Mouse (Mus musculus) midbrain, embryonic 16.5 days (tissue): Measurements from ENCODE around the gene Tiam1. TPM values are rescaled to one million over a fixed set of nuclear protein-coding genes. Genes with fewer than 3 reads are reported as not detected.

Experiments
- ATAC-seq: fragments of 200-750 bp; cut with Nextera tagmentation; 2 replicates; pipeline ENCODE4 v1.8.0; 2017; ENCODE audit warnings: moderate TSS enrichment
- H3K27ac ChIP-seq: fragments of 300-500 bp; sonication (generic); 2 replicates; pipeline ENCODE4 v1.5.1; 2014; ENCODE audit warnings: mild to moderate bottlenecking, low read length, mixed read lengths
- H3K27me3 ChIP-seq: fragments of 300-500 bp; sonication (generic); 2 replicates; pipeline ENCODE4 v1.6.1; 2014; ENCODE audit warnings: low read depth, low read length, mixed read lengths; ENCODE audit not compliant: control insufficient read depth, insufficient read depth
- H3K36me3 ChIP-seq: fragments of 300-500 bp; sonication (generic); 2 replicates; pipeline ENCODE4 v1.6.1; 2014; ENCODE audit warnings: mild to moderate bottlenecking, low read length, moderate library complexity, mixed read lengths; ENCODE audit not compliant: control insufficient read depth, insufficient read depth
- H3K4me1 ChIP-seq: fragments of 300-500 bp; sonication (generic); 2 replicates; pipeline ENCODE4 v1.6.1; 2014; ENCODE audit warnings: mild to moderate bottlenecking, low read length, mixed read lengths; ENCODE audit not compliant: control insufficient read depth, insufficient read depth
- H3K4me2 ChIP-seq: fragments of 300-500 bp; sonication (generic); 2 replicates; pipeline ENCODE4 v1.6.1; 2014; ENCODE audit warnings: mild to moderate bottlenecking, low read length, mixed read lengths
- H3K4me3 ChIP-seq: fragments of 300-500 bp; sonication (generic); 2 replicates; pipeline ENCODE4 v1.5.1; 2014; ENCODE audit warnings: low read depth, mild to moderate bottlenecking, low read length, moderate library complexity, mixed read lengths
- H3K9ac ChIP-seq: fragments of 300-500 bp; sonication (generic); 2 replicates; pipeline ENCODE4 v1.6.1; 2014; ENCODE audit warnings: low read depth, low read length, mixed read lengths
- H3K9me3 ChIP-seq: fragments of 300-500 bp; sonication (generic); replicated peaks from 2 replicates; pipeline ENCODE4 v1.6.1; 2014; ENCODE audit warnings: mild to moderate bottlenecking, low read length, mixed read lengths; ENCODE audit not compliant: control insufficient read depth, poor library complexity, severe bottlenecking
- WGBS: fragments of 180-500 bp; shearing (Covaris S2); extraction: QIAGEN DNeasy Blood & Tissue Kit; methylation state at CpG from one replicate; pipeline ENCODE4 v1.1.7; 2014; 5-methylcytosine and 5-hydroxymethylcytosine counted together
- polyA plus RNA-seq: library from polyadenylated mRNA; unstranded; fragments of >200 nt; fragmentation: Nextera tagmentation; extraction: Ambion mirVana; gene quantifications from 2 replicates; pipeline ENCODE4 v1.2.1, GENCODE M21; 2015

Gene Tiam1
- polyA plus RNA-seq, 1 experiment from 2014 or later, result 23.5 TPM

- 94% methylated on average over 16 of the region's 16 CpGs for WGBS
- H3K9me3 ChIP-seq, result no peaks in the 10 kb centered on the region
- H3K4me1 ChIP-seq, result no peaks in the 10 kb centered on the region
- H3K27ac ChIP-seq, result no peak overlapping the region
- H3K36me3 ChIP-seq, result no peaks in the 10 kb centered on the region
- H3K9ac ChIP-seq, result no peak overlapping the region
- H3K4me2 ChIP-seq, result no peak overlapping the region
- no peak for ATAC-seq
- H3K27me3 ChIP-seq, result no peaks in the 10 kb centered on the region
- H3K4me3 ChIP-seq, result no peak overlapping the region
These were observed 169.5 kb downstream of the Tiam1 start for GRCm38 (mm10) chr16:89973814-89974712.

- no peak for ATAC-seq
- Histone ChIP-seq H3K27me3 (no peaks in the 10 kb centered on the region), H3K9ac (no peak overlapping the region), H3K4me2 (no peak overlapping the region), H3K4me1 (no peaks in the 10 kb centered on the region), H3K9me3 (no peaks in the 10 kb centered on the region), H3K27ac (no peak overlapping the region), H3K36me3 (no peaks in the 10 kb centered on the region), H3K4me3 (no peak overlapping the region)
- WGBS, result 94% methylated on average over 15 of the region's 15 CpGs
These were observed 170.6 kb downstream of the Tiam1 start for GRCm38 (mm10) chr16:89972854-89973487.

GRCm38 (mm10) chr16:89972018-89972417 lies 171.6 kb downstream of the Tiam1 start:
- ATAC-seq, result 0 out of 2 replicates have a peak, but pooled peaks have one; percentile 65
- WGBS, result 94% methylated on average over 6 of the region's 6 CpGs
- Histone ChIP-seq H3K4me2 (no peak overlapping the region), H3K9me3 (no peaks in the 10 kb centered on the region), H3K4me1 (no peaks in the 10 kb centered on the region), H3K36me3 (no peaks in the 10 kb centered on the region), H3K27ac (no peak overlapping the region), H3K9ac (no peak overlapping the region), H3K27me3 (no peaks in the 10 kb centered on the region), H3K4me3 (no peak overlapping the region)

GRCm38 (mm10) chr16:89968058-89968457 lies 175.5 kb downstream of the Tiam1 start:
- no peak overlapping the region for H3K4me3 ChIP-seq
- no peak overlapping the region for H3K9ac ChIP-seq
- WGBS, result 79% methylated on average over 6 of the region's 6 CpGs
- no peak for ATAC-seq
- H3K27me3 ChIP-seq, result no peaks in the 10 kb centered on the region
- H3K27ac ChIP-seq, result no peak overlapping the region
- no peak overlapping the region for H3K4me2 ChIP-seq
- H3K36me3 ChIP-seq, result no peaks in the 10 kb centered on the region
- no peaks in the 10 kb centered on the region for H3K9me3 ChIP-seq
- H3K4me1 ChIP-seq, result no peaks in the 10 kb centered on the region

GRCm38 (mm10) chr16:89962876-89963275 lies 180.7 kb downstream of the Tiam1 start:
- Histone ChIP-seq H3K4me2 (no peak overlapping the region), H3K4me1 (peaks cover 17% of the 10 kb centered on the region), H3K4me3 (no peak overlapping the region), H3K27me3 (no peaks in the 10 kb centered on the region), H3K9ac (no peak overlapping the region), H3K36me3 (no peaks in the 10 kb centered on the region), H3K9me3 (no peaks in the 10 kb centered on the region), H3K27ac (no peak overlapping the region)
- no peak for ATAC-seq
- 96% methylated on average over 14 of the region's 14 CpGs for WGBS

- Histone ChIP-seq H3K9me3 (no peaks in the 10 kb centered on the region), H3K4me3 (peak overlapping the region; percentile 39; the same call in 1 of the 2 replicates), H3K27me3 (no peaks in the 10 kb centered on the region), H3K27ac (no peak overlapping the region), H3K9ac (peak overlapping the region; percentile 50; the same call in 1 of the 2 replicates), H3K4me2 (peak overlapping the region; percentile 81), H3K4me1 (peaks cover 17% of the 10 kb centered on the region), H3K36me3 (no peaks in the 10 kb centered on the region)
- no peak for ATAC-seq
- WGBS, result 24% methylated on average over 7 of the region's 8 CpGs
These were observed 182.7 kb downstream of the Tiam1 start for GRCm38 (mm10) chr16:89960904-89961303.

- H3K27ac ChIP-seq, result no peak overlapping the region
- under 1% methylated on average over 31 of the region's 33 CpGs for WGBS
These were observed 183.2 kb downstream of the Tiam1 start for GRCm38 (mm10) chr16:89960186-89960878.

GRCm38 (mm10) chr16:89958982-89959381 lies 184.6 kb downstream of the Tiam1 start:
- WGBS, result 30% methylated on average over 12 of the region's 12 CpGs
- H3K4me2 ChIP-seq, result no peak overlapping the region
- H3K4me3 ChIP-seq, result no peak overlapping the region
- no peak for ATAC-seq
- no peaks in the 10 kb centered on the region for H3K27me3 ChIP-seq
- H3K9ac ChIP-seq, result no peak overlapping the region
- no peaks in the 10 kb centered on the region for H3K36me3 ChIP-seq
- no peaks in the 10 kb centered on the region for H3K9me3 ChIP-seq
- H3K4me1 ChIP-seq, result peaks cover 17% of the 10 kb centered on the region
- H3K27ac ChIP-seq, result no peak overlapping the region

More at GRCm38 (mm10) chr16:89960186-89960878, 183.2 kb downstream of the Tiam1 start:
- peak overlapping the region; percentile 39 for H3K4me3 ChIP-seq
- H3K9me3 ChIP-seq, result no peaks in the 10 kb centered on the region
- no peaks in the 10 kb centered on the region for H3K36me3 ChIP-seq
- peak; percentile 66 for ATAC-seq
- peak overlapping the region; percentile 81 for H3K4me2 ChIP-seq
- H3K4me1 ChIP-seq, result peaks cover 17% of the 10 kb centered on the region
- H3K9ac ChIP-seq, result peak overlapping the region; percentile 50
- H3K27me3 ChIP-seq, result no peaks in the 10 kb centered on the region
